Mouse (Mus musculus) liver, adult 2 months (tissue): ENCODE measurements around the gene Scnn1a. TPM values are rescaled to one million over a fixed set of nuclear protein-coding genes. Genes with fewer than 3 reads are reported as not detected.

Experiments
- DNase-seq: peaks from one replicate; pipeline ENCODE4 v3.0.0-alpha.2; 2011; ENCODE audit warnings: low read depth, low spot score; ENCODE audit errors: extremely low read depth
- H3K27ac ChIP-seq: fragments of 200-500 bp; replicated peaks from 2 replicates; pipeline ENCODE4 v1.5.1; 2012; ENCODE audit warnings: low read depth, mild to moderate bottlenecking, control low read depth, inconsistent platforms, low read length; ENCODE audit not compliant: insufficient read depth
- H3K27me3 ChIP-seq: fragments of 200-500 bp; 2 replicates; pipeline ENCODE4 v1.6.1; 2012; ENCODE audit warnings: mild to moderate bottlenecking, moderate library complexity, low read length, inconsistent platforms; ENCODE audit not compliant: control insufficient read depth, insufficient read depth
- H3K36me3 ChIP-seq: fragments of 200-500 bp; 2 replicates; pipeline ENCODE4 v1.6.1; 2012; ENCODE audit warnings: low read length, inconsistent platforms; ENCODE audit not compliant: control insufficient read depth, insufficient read depth
- H3K4me1 ChIP-seq: fragments of 200-500 bp; 2 replicates; pipeline ENCODE4 v1.6.1; 2011; ENCODE audit warnings: low read length; ENCODE audit not compliant: control insufficient read depth, insufficient read depth
- H3K4me3 ChIP-seq: fragments of 200-500 bp; 2 replicates; pipeline ENCODE4 v1.5.1; 2011; ENCODE audit warnings: low read depth, mild to moderate bottlenecking, control low read depth, low read length, moderate library complexity; ENCODE audit not compliant: insufficient read depth
- H3K79me2 ChIP-seq: fragments of 200-500 bp; 2 replicates; pipeline ENCODE4 v1.6.1; 2012; ENCODE audit warnings: inconsistent platforms, mild to moderate bottlenecking, low read length, moderate library complexity; ENCODE audit not compliant: control insufficient read depth, insufficient read depth
- H3K9ac ChIP-seq: fragments of 200-500 bp; 2 replicates; pipeline ENCODE4 v1.6.1; 2012; ENCODE audit warnings: low read depth, mild to moderate bottlenecking, control low read depth, inconsistent platforms, low read length
- CTCF ChIP-seq: fragments of 200-500 bp; IDR thresholded peaks from 2 replicates; pipeline ENCODE4 v1.5.1; 2011; ENCODE audit warnings: low read depth, low read length, control low read depth
- POLR2A ChIP-seq: fragments of 200-500 bp; IDR thresholded peaks from 2 replicates; pipeline ENCODE4 v1.6.1; 2011; ENCODE audit warnings: low read length, control low read depth; ENCODE audit not compliant: insufficient read depth; ENCODE audit errors: extremely low read depth
- WGBS: fragments of 180-500 bp; shearing (Covaris S2); methylation state at CpG from one replicate; pipeline ENCODE4 v1.1.7; 2018; 5-methylcytosine and 5-hydroxymethylcytosine counted together
- polyA plus RNA-seq: library from polyadenylated mRNA; depleted of rRNA; stranded (reverse); fragments of >200 nt; gene quantifications from 2 replicates; pipeline ENCODE4 v1.2.3, GENCODE M21; 2012
- total RNA-seq: library from RNA; depleted of rRNA; stranded (reverse); fragments of >200 nt; gene quantifications from 2 replicates; pipeline ENCODE4 v1.2.3, GENCODE M21; 2014

Scnn1a gene
- total and polyA plus RNA-seq, 2 experiments = 3.0 to 24.8 TPM

DNA sequence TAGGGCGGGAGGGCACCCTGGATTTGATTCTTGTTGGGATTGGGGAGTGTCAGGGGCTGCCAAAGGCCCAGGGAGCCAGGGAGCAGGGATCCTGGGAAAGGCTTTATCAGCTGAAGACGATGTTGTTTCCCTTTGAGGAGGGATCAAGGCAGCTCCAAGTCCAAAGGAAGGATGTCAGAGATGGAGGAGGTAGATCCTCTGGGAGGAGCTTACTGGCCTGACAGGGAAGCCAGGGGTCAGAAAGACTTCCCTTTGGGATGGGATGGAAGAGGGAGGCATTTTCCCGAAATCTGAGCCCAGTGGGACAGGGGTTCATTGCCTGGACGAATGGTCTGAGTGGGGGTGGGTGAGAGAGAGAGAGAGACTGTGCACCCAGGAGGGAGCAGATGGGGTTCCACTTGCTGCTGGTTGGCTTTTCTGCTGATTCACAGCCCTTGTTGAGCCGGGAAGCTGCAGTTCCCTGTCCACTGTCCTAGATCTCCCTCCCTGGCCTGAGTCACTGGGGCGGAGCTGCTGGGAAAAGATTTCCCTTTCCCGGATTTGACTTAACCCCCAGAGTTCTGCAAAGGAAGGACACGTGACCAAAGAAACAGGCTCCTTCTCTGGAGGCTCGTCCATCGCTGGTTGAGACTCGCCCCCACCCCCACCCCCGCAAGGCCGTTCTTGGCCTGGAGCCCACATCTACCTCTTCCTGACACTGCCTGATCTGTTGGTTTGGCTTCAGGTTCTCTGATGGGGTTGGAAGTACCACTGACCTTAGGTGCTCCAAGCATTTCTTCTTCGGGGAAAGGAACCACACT is 34.1 kb downstream of the Scnn1a start:
- peak overlapping the region; percentile 14 for H3K4me3 ChIP-seq

GRCm38 (mm10) chr6:125355197-125355741 is 34.8 kb downstream of the Scnn1a start:
- H3K27ac ChIP-seq = peak overlapping the region; percentile 73
- H3K36me3 ChIP-seq = peaks cover 18% of the 10 kb centered on the region; the same call in 1 of the 2 replicates
- H3K4me1 ChIP-seq = peaks cover 45% of the 10 kb centered on the region
- TF ChIP-seq POLR2A (no peak), CTCF (no peak)
- WGBS = 8% methylated on average over 10 of the region's 10 CpGs
- H3K27me3 ChIP-seq = no peaks in the 10 kb centered on the region
- peaks cover 48% of the 10 kb centered on the region; the same call in 1 of the 2 replicates for H3K79me2 ChIP-seq
- peak overlapping the region; percentile 46 for H3K9ac ChIP-seq
- H3K4me3 ChIP-seq = peak overlapping the region; percentile 14; the same call in 1 of the 2 replicates
- peak; percentile 54 for DNase-seq

More for the DNA sequence above, 34.1 kb downstream of the Scnn1a start:
- peak; percentile 75 for DNase-seq
- no peak for TF ChIP-seq CTCF
- TF ChIP-seq POLR2A = no peak
- H3K4me1 ChIP-seq = peaks cover 45% of the 10 kb centered on the region
- 8% methylated on average over 14 of the region's 14 CpGs for WGBS
- H3K27me3 ChIP-seq = no peaks in the 10 kb centered on the region
- H3K27ac ChIP-seq = peak overlapping the region; percentile 73
- H3K79me2 ChIP-seq = peaks cover 53% of the 10 kb centered on the region; the same call in 1 of the 2 replicates
- peaks cover 16% of the 10 kb centered on the region; the same call in 1 of the 2 replicates for H3K36me3 ChIP-seq
- peak overlapping the region; percentile 46 for H3K9ac ChIP-seq

DNA sequence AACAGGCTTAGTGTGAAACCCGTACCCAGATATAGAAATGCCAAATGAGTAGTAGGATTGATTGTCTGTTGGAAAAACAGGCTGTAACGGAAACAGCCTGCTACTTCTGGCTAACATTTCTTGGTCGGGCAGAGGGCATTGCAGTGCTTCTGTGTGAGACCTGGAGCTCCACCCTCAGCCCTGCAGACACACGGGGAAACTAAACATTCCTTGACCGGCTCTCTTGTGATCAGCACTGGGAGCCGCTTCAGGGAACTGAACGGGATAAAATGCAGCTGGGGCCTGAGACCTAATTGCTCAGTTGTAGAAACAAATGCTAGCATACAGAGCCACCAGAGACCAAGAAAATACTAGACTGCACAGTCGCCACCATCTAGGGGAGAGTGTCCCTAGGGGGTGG is 35.8 kb downstream of the Scnn1a start:
- Histone ChIP-seq H3K27me3 (no peaks in the 10 kb centered on the region), H3K4me3 (no peak overlapping the region), H3K79me2 (peaks cover 40% of the 10 kb centered on the region; the same call in 1 of the 2 replicates), H3K27ac (peak overlapping the region; percentile 25; the same call in 1 of the 2 replicates), H3K36me3 (peaks cover 23% of the 10 kb centered on the region; the same call in 1 of the 2 replicates), H3K9ac (no peak overlapping the region), H3K4me1 (peaks cover 44% of the 10 kb centered on the region)
- no peak for DNase-seq
- WGBS = 22% methylated on average over 8 of the region's 8 CpGs
- TF ChIP-seq POLR2A = no peak
- TF ChIP-seq CTCF = no peak

DNA sequence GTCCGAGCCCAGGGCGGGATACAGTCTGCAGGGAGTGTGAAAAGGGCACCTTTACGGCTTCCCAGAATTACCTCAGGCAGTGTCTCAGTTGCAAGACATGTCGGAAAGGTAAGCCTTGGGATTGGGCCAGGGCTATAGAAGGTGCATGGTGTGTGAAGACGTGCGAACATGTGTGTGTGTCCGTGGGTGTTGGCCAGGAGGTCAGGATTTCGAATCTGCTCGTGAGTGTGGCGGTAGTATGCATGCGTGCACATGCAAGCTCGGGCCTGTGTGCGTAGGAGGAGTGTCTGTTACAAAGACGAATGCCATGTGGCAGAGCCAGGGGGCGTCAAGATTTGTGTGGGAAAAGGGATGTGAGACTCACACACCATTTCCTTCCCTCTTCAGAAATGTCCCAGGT is 36.9 kb downstream of the Scnn1a start:
- Histone ChIP-seq H3K36me3 (peaks cover 33% of the 10 kb centered on the region; the same call in 1 of the 2 replicates), H3K79me2 (peaks cover 31% of the 10 kb centered on the region; the same call in 1 of the 2 replicates), H3K27me3 (no peaks in the 10 kb centered on the region), H3K4me1 (peaks cover 33% of the 10 kb centered on the region), H3K9ac (no peak overlapping the region), H3K27ac (no peak overlapping the region), H3K4me3 (no peak overlapping the region)
- TF ChIP-seq POLR2A (no peak), CTCF (no peak)
- 88% methylated on average over 15 of the region's 15 CpGs for WGBS
- DNase-seq = no peak

DNA sequence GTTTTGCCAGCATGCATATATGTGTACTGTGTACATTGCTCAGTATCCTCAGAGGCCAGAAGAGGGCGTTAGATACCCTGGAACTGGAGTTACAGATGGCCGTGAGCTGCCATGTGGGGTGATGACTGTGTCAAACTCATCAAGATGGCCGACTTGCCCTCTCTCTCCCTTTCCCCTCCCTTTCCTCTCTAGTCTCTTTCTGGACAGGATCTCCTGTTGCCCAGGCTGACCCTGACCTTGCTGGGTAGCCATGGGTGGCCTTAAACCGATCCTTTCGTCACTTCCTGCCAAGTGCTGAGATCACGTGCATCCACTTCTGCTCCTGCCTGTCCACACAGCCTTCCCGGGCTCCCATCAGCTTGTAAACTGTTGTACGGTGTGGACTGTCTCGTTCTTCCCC is 39.5 kb downstream of the Scnn1a start:
- Histone ChIP-seq H3K4me3 (no peak overlapping the region), H3K36me3 (peaks cover 34% of the 10 kb centered on the region; the same call in 1 of the 2 replicates), H3K9ac (no peak overlapping the region), H3K4me1 (peaks cover 21% of the 10 kb centered on the region), H3K27ac (no peak overlapping the region), H3K27me3 (no peaks in the 10 kb centered on the region), H3K79me2 (peaks cover 15% of the 10 kb centered on the region; the same call in 1 of the 2 replicates)
- DNase-seq = peak; percentile 62
- no peak; the same call in 1 of the 2 replicates for TF ChIP-seq CTCF
- 47% methylated on average over 9 of the region's 9 CpGs for WGBS

GRCm38 (mm10) chr6:125360846-125361245 is 40.4 kb downstream of the Scnn1a start:
- TF ChIP-seq CTCF (no peak), POLR2A (no peak)
- Histone ChIP-seq H3K27ac (no peak overlapping the region), H3K27me3 (no peaks in the 10 kb centered on the region), H3K79me2 (peaks cover 6% of the 10 kb centered on the region; the same call in 1 of the 2 replicates), H3K4me1 (peaks cover 13% of the 10 kb centered on the region), H3K4me3 (no peak overlapping the region), H3K9ac (no peak overlapping the region), H3K36me3 (peaks cover 34% of the 10 kb centered on the region; the same call in 1 of the 2 replicates)
- DNase-seq = no peak
- WGBS = 90% methylated on average over 9 of the region's 9 CpGs
